Mouse (Mus musculus) heart, embryonic 14.5 days (tissue): ENCODE results near the gene Atpaf1. TPM values are rescaled to one million over a fixed set of nuclear protein-coding genes. Genes with fewer than 3 reads are reported as not detected.

Experiments
- ATAC-seq: fragments of 200-750 bp; cut with Nextera tagmentation; 2 replicates; pipeline ENCODE4 v1.8.0; 2017; ENCODE audit warnings: low read depth, moderate TSS enrichment; ENCODE audit not compliant: insufficient number of reproducible peaks, insufficient read depth, low FRiP score
- H3K27ac ChIP-seq, 2 experiments: fragments of 200-500 bp in 1 of 2; fragments of 300-500 bp in 1 of 2; sonication (generic) in 1 of 2; replicated peaks in 1 of 2; 2 replicates each; pipeline ENCODE4 v1.5.1; 2012 to 2014; ENCODE audit warnings: low read depth in 2 of 2, low read length in 2 of 2, control low read depth in 1 of 2, mild to moderate bottlenecking in 1 of 2, mixed read lengths in 1 of 2; ENCODE audit not compliant: control insufficient read depth in 1 of 2, insufficient read depth in 1 of 2
- H3K27me3 ChIP-seq: fragments of 300-500 bp; sonication (generic); 2 replicates; pipeline ENCODE4 v1.6.1; 2014; ENCODE audit warnings: mild to moderate bottlenecking, low read length, control low read depth; ENCODE audit not compliant: control insufficient read depth, insufficient read depth
- H3K36me3 ChIP-seq: fragments of 300-500 bp; sonication (generic); 2 replicates; pipeline ENCODE4 v1.6.1; 2014; ENCODE audit warnings: mild to moderate bottlenecking, control low read depth, low read length, mixed read lengths; ENCODE audit not compliant: control insufficient read depth, insufficient read depth
- H3K4me1 ChIP-seq, 2 experiments: fragments of 200-500 bp in 1 of 2; fragments of 300-500 bp in 1 of 2; sonication (generic) in 1 of 2; 2 replicates each; pipeline ENCODE4 v1.6.1; 2012 to 2014; ENCODE audit warnings: low read length in 2 of 2, control low read depth in 1 of 2, mixed read lengths in 1 of 2; ENCODE audit not compliant: control insufficient read depth in 2 of 2, insufficient read depth in 2 of 2
- H3K4me2 ChIP-seq: fragments of 300-500 bp; sonication (generic); 2 replicates; pipeline ENCODE4 v1.6.1; 2014; ENCODE audit warnings: mild to moderate bottlenecking, low read length
- H3K4me3 ChIP-seq, 2 experiments: fragments of 200-500 bp in 1 of 2; fragments of 300-500 bp in 1 of 2; sonication (generic) in 1 of 2; 2 replicates each; pipeline ENCODE4 v1.5.1; 2012 to 2014; ENCODE audit warnings: low read length in 2 of 2, mild to moderate bottlenecking in 2 of 2, control low read depth in 1 of 2, low read depth in 1 of 2, moderate library complexity in 1 of 2; ENCODE audit not compliant: control insufficient read depth in 1 of 2, insufficient read depth in 1 of 2
- H3K9ac ChIP-seq: fragments of 300-500 bp; sonication (generic); 2 replicates; pipeline ENCODE4 v1.6.1; 2014; ENCODE audit warnings: mild to moderate bottlenecking, low read length
- H3K9me3 ChIP-seq: fragments of 300-500 bp; sonication (generic); 2 replicates; pipeline ENCODE4 v1.6.1; 2016; ENCODE audit warnings: low read length, control low read depth; ENCODE audit not compliant: control insufficient read depth
- WGBS: fragments of 180-500 bp; shearing (Covaris S2); extraction: QIAGEN DNeasy Blood & Tissue Kit; methylation state at CpG from one replicate; pipeline ENCODE4 v1.1.7; 2014; 5-methylcytosine and 5-hydroxymethylcytosine counted together
- polyA plus RNA-seq: library from polyadenylated mRNA; unstranded; fragments of >200 nt; fragmentation: Nextera tagmentation; extraction: Ambion mirVana; gene quantifications from 2 replicates; pipeline ENCODE4 v1.2.1, GENCODE M21; 2014

Atpaf1 gene
- polyA plus RNA-seq, 1 experiment from 2014 or later, result 89.2 TPM

DNA sequence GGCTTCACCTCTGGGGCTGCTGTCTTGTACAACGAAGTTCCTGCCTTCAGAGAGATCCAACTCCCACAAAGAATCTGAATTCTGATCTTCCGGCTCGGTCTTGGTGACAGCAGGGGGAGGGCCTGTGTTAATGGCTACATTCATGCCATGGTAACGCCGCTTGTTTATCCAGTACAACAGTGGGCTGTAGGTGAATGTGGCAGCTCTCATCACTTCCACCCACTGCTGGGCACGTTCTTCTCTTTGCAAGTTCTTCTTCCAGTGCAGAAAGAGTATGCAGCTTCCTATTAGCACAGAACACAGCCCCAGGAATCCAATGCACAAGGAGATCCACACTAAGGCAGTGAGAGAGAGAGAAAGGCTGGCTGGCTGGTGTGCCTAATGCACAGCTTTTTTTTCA is 4.3 kb upstream of the Atpaf1 start:
- Histone ChIP-seq H3K36me3 (peaks cover 5% of the 10 kb centered on the region; the same call in 1 of the 2 replicates), H3K27ac (no peak overlapping the region), H3K27me3 (no peaks in the 10 kb centered on the region), H3K9me3 (no peaks in the 10 kb centered on the region), H3K9ac (no peak overlapping the region), H3K4me1 (peaks cover 0 to 18% of the 10 kb centered on the region in 2 experiments; a peak in 3 of 4 replicates), H3K4me2 (no peak overlapping the region), H3K4me3 (no peak overlapping the region)
- ATAC-seq, result no peak
- 26% methylated on average over 6 of the region's 6 CpGs for WGBS

GRCm38 (mm10) chr4:115780918-115781317 is 3.7 kb upstream of the Atpaf1 start, which contains the start of gene Tex38:
Gene Tex38 (minus strand): TSS chr4:115781018.
- 62% methylated on average over 3 of the region's 3 CpGs for WGBS
- H3K4me3 ChIP-seq, result no peak within 1 kb of the TSS
- H3K4me2 ChIP-seq, result no peak within 1 kb of the TSS
- no peaks in the 10 kb centered on the region for H3K27me3 ChIP-seq
- no peak within 1 kb of the TSS for H3K27ac ChIP-seq
- no peak within 1 kb of the TSS for H3K9ac ChIP-seq
- no peak for ATAC-seq
- no peaks in the 10 kb centered on the region for H3K9me3 ChIP-seq
- H3K36me3 ChIP-seq, result peaks cover 5% of the 10 kb centered on the region; the same call in 1 of the 2 replicates
- H3K4me1 ChIP-seq, result peaks cover 4 to 24% of the 10 kb centered on the region in 2 experiments

- no peak overlapping the region for H3K9ac ChIP-seq
- 84% methylated on average over 5 of the region's 5 CpGs for WGBS
- peaks cover 5 to 25% of the 10 kb centered on the region in 2 experiments for H3K4me1 ChIP-seq
- ATAC-seq, result no peak
- no peak overlapping the region for H3K4me2 ChIP-seq
- H3K36me3 ChIP-seq, result no peaks in the 10 kb centered on the region
- H3K4me3 ChIP-seq, result no peak overlapping the region
- H3K9me3 ChIP-seq, result no peaks in the 10 kb centered on the region
- H3K27ac ChIP-seq, result no peak overlapping the region
- no peaks in the 10 kb centered on the region for H3K27me3 ChIP-seq
Observed at GRCm38 (mm10) chr4:115782026-115782805, 2.4 kb upstream of the Atpaf1 start.

DNA sequence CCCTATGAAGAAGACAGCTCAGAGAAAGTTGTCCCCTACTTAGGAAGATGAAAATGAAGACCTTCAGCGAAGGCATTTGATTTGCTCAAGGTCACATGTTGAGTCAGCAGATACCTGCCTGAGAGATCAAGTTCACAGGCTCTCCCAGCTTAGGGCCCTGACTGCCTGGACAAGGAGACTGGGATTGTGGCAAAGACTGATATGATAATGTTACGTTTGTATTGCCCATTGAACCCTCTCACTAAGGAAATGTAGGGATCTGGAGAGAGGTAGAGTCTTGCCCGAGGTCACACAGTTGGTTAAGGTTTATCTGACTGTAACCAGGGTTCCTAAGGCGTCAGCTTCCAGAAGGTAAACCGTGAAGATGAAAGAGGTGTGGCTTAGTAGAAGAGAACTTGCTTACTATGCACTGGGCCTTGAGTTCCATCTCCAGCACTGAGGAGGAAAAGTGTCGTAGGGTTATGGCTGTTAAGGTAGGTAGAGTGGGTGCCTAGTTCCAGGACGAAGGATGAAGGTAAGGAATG is 961 bp downstream of the Atpaf1 start:
- H3K27me3 ChIP-seq, result no peaks in the 10 kb centered on the region
- ATAC-seq, result no peak
- peaks cover 5 to 16% of the 10 kb centered on the region in 2 experiments; a peak in 3 of 4 replicates for H3K4me1 ChIP-seq
- WGBS, result 43% methylated on average over 7 of the region's 7 CpGs
- H3K4me2 ChIP-seq, result peak overlapping the region; percentile 85
- H3K4me3 ChIP-seq, result peak overlapping the region; percentile 71 to 76
- peak overlapping the region; percentile 55 to 69 for H3K27ac ChIP-seq
- no peaks in the 10 kb centered on the region for H3K9me3 ChIP-seq
- H3K36me3 ChIP-seq, result peaks cover 27% of the 10 kb centered on the region
- peak overlapping the region; percentile 89 for H3K9ac ChIP-seq

DNA sequence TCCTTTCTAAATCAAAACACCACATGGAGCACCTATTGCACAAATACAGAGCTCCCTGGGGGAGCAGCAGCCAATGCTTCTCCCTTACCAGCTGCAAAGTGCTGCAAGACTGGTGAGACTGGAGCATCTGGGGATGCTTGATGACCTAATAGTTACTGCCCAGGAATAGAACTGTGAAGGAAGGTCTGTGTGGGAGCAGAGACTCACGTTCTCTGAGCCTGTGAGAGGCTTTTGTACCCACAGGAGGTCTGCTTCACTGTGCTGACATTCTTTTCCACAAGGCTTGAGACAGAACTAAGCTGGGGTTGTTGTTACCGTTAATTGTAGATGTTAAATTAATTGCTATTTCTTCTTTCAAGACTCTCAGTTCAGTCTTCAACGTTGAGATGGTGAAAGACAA is 6.3 kb downstream of the Atpaf1 start:
- H3K27ac ChIP-seq, result no peak overlapping the region
- peaks cover 1% of the 10 kb centered on the region in 2 experiments; a peak in 2 of 4 replicates for H3K4me1 ChIP-seq
- H3K9ac ChIP-seq, result no peak overlapping the region
- H3K4me3 ChIP-seq, result no peak overlapping the region
- no peaks in the 10 kb centered on the region for H3K27me3 ChIP-seq
- H3K4me2 ChIP-seq, result no peak overlapping the region
- no peak for ATAC-seq
- 72% methylated on average over 3 of the region's 3 CpGs for WGBS
- no peaks in the 10 kb centered on the region for H3K9me3 ChIP-seq
- peaks cover 76% of the 10 kb centered on the region for H3K36me3 ChIP-seq

- Histone ChIP-seq H3K4me1 (no peaks in the 10 kb centered on the region), H3K9me3 (no peaks in the 10 kb centered on the region), H3K27me3 (no peaks in the 10 kb centered on the region), H3K9ac (no peak overlapping the region), H3K27ac (no peak overlapping the region), H3K4me3 (no peak overlapping the region), H3K36me3 (peaks cover 95% of the 10 kb centered on the region), H3K4me2 (no peak overlapping the region)
- ATAC-seq, result no peak
- 77% methylated on average over 3 of the region's 3 CpGs for WGBS
Observed at GRCm38 (mm10) chr4:115795360-115795759, 10.7 kb downstream of the Atpaf1 start.

DNA sequence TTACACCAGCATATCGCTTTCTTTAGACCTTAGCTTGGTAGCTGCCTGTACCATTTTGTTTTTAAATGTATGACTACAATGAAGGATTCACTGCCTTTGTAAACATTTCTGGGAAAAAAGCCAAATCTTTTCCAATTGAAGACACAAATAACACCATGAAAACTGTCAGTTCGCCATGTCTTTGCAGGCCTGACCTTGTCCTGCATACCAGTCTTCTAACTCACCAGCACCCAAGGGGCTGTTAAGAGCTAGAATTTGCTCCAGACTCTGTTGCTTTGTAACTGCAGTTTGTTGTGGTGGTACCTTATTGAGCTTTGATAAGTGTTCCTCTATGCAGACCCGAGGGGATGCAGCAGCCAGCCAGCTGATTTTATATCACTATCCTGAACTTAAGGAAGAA is 15.4 kb downstream of the Atpaf1 start:
- Histone ChIP-seq H3K36me3 (peaks cover 78% of the 10 kb centered on the region), H3K9me3 (no peaks in the 10 kb centered on the region)

More for the DNA sequence above, 15.4 kb downstream of the Atpaf1 start:
- no peak overlapping the region for H3K4me2 ChIP-seq
- no peak overlapping the region for H3K4me3 ChIP-seq
- H3K9ac ChIP-seq, result no peak overlapping the region
- no peaks in the 10 kb centered on the region for H3K4me1 ChIP-seq
- H3K27me3 ChIP-seq, result no peaks in the 10 kb centered on the region
- ATAC-seq, result no peak
- WGBS, result 77% methylated on average over 3 of the region's 3 CpGs
- no peak overlapping the region for H3K27ac ChIP-seq
